Mouse (Mus musculus) midbrain, embryonic 15.5 days (tissue): ENCODE results near the gene Acd. TPM values are rescaled to one million over a fixed set of nuclear protein-coding genes. Genes with fewer than 3 reads are reported as not detected.

ENCODE experiments used
- ATAC-seq: fragments of 200-750 bp; cut with Nextera tagmentation; replicated peaks from 2 replicates; pipeline ENCODE4 v1.8.0; 2017; ENCODE audit warnings: moderate TSS enrichment
- H3K27ac ChIP-seq: fragments of 300-500 bp; sonication (generic); 2 replicates; pipeline ENCODE4 v1.5.1; 2015; ENCODE audit warnings: mild to moderate bottlenecking, inconsistent platforms
- H3K27me3 ChIP-seq: fragments of 300-500 bp; sonication (generic); replicated peaks from 2 replicates; pipeline ENCODE4 v1.6.1; 2015; ENCODE audit warnings: inconsistent platforms
- H3K36me3 ChIP-seq: fragments of 300-500 bp; sonication (generic); replicated peaks from 2 replicates; pipeline ENCODE4 v1.6.1; 2015; ENCODE audit warnings: inconsistent platforms
- H3K4me1 ChIP-seq: fragments of 300-500 bp; sonication (generic); 2 replicates; pipeline ENCODE4 v1.6.1; 2015; ENCODE audit warnings: inconsistent platforms
- H3K4me2 ChIP-seq: fragments of 300-500 bp; sonication (generic); 2 replicates; pipeline ENCODE4 v1.6.1; 2015; ENCODE audit warnings: inconsistent platforms, mild to moderate bottlenecking, moderate library complexity
- H3K4me3 ChIP-seq: fragments of 300-500 bp; sonication (generic); 2 replicates; pipeline ENCODE4 v1.5.1; 2015; ENCODE audit warnings: mild to moderate bottlenecking, inconsistent platforms
- H3K9ac ChIP-seq: fragments of 300-500 bp; sonication (generic); 2 replicates; pipeline ENCODE4 v1.6.1; 2015; ENCODE audit warnings: mild to moderate bottlenecking, inconsistent platforms
- H3K9me3 ChIP-seq: fragments of 300-500 bp; sonication (generic); 2 replicates; pipeline ENCODE4 v1.6.1; 2016; ENCODE audit warnings: inconsistent platforms
- WGBS: fragments of 180-500 bp; shearing (Covaris S2); methylation state at CpG from one replicate; pipeline ENCODE4 v1.1.7; 2015; ENCODE audit warnings: mixed read lengths; 5-methylcytosine and 5-hydroxymethylcytosine counted together
- polyA plus RNA-seq: library from polyadenylated mRNA; unstranded; fragments of >200 nt; fragmentation: Nextera tagmentation; extraction: Ambion mirVana; gene quantifications from 2 replicates; pipeline ENCODE4 v1.2.1, GENCODE M21; 2015

Gene Acd
- polyA plus RNA-seq, 1 experiment from 2014 or later: 106 TPM

DNA sequence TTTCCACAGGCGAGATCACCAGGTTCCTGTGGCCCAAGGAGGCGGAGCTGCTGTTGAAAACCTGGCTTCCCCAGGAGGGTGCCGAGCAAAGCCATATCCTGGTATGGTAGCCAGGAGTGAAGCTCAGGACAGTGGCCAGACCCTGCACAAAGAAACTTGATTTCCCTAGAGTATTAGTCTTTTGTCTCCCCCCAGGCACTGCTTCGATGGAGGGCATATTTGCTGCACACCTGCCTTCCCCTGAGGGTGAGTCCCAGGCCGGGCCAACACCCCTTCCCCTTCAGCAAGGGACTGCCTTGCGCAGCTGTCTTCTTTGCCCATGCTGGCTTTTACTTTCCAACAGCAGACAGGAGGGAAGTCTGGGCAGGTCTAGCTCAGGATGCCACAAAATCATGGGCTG lies 14.4 kb downstream of the Acd start:
- H3K27me3 ChIP-seq: no peaks in the 10 kb centered on the region
- no peaks in the 10 kb centered on the region for H3K4me1 ChIP-seq
- no peak overlapping the region for H3K27ac ChIP-seq
- H3K36me3 ChIP-seq: peaks cover 23% of the 10 kb centered on the region; the same call in 1 of the 2 replicates
- no peak overlapping the region for H3K4me2 ChIP-seq
- H3K9me3 ChIP-seq: no peaks in the 10 kb centered on the region
- no peak overlapping the region for H3K9ac ChIP-seq
- H3K4me3 ChIP-seq: no peak overlapping the region
- WGBS: 59% methylated on average over 6 of the region's 6 CpGs
- ATAC-seq: no peak

GRCm38 (mm10) chr8:105685796-105686308 lies 15.1 kb downstream of the Acd start, which contains the start of gene Carmil2:
Gene Carmil2, plus strand, starts transcription at chr8:105686274.
- H3K4me3 ChIP-seq: no peak within 1 kb of the TSS
- H3K4me2 ChIP-seq: 0 out of 2 replicates have a peak within 1 kb of the TSS, but pooled peaks have one; percentile 7
- peaks cover 30% of the 10 kb centered on the region; the same call in 1 of the 2 replicates for H3K36me3 ChIP-seq
- WGBS: 13% methylated on average over 26 of the region's 26 CpGs
- no peaks in the 10 kb centered on the region for H3K4me1 ChIP-seq
- no peak within 1 kb of the TSS for H3K9ac ChIP-seq
- H3K27ac ChIP-seq: no peak within 1 kb of the TSS
- peak; percentile 31; the same call in 1 of the 2 replicates for ATAC-seq
- no peaks in the 10 kb centered on the region for H3K9me3 ChIP-seq
- no peaks in the 10 kb centered on the region for H3K27me3 ChIP-seq

- no peak for ATAC-seq
- H3K9me3 ChIP-seq: no peaks in the 10 kb centered on the region
- no peaks in the 10 kb centered on the region for H3K27me3 ChIP-seq
- no peak overlapping the region for H3K27ac ChIP-seq
- H3K4me1 ChIP-seq: no peaks in the 10 kb centered on the region
- 78% methylated on average over 7 of the region's 7 CpGs for WGBS
- H3K9ac ChIP-seq: no peak overlapping the region
- peaks cover 35% of the 10 kb centered on the region; the same call in 1 of the 2 replicates for H3K36me3 ChIP-seq
- no peak overlapping the region for H3K4me3 ChIP-seq
- H3K4me2 ChIP-seq: no peak overlapping the region
These were observed 15.6 kb downstream of the Acd start for GRCm38 (mm10) chr8:105685325-105685724.

DNA sequence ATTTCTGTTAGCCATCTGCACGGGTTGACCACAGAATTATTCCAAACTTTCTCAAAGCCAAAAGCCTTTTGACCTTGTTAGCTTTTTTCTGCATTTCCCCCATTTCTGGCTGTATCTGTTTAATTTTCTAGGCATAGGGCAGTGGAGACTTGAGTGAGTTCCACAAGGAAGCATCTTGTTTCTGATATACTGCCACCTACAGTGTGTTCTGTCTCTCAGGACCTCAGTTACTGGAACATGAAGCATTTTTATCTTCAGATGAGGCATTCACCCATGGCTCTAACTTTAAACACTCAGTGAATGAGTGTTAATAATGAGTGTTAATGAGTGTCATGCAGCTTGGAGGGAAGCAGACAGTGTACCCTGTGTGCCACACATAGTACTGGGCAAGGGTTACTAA lies 23.0 kb downstream of the Acd start:
- H3K4me3 ChIP-seq: no peak overlapping the region
- no peaks in the 10 kb centered on the region for H3K4me1 ChIP-seq
- no peaks in the 10 kb centered on the region for H3K27me3 ChIP-seq
- H3K9ac ChIP-seq: no peak overlapping the region
- H3K4me2 ChIP-seq: no peak overlapping the region
- no peak for ATAC-seq
- H3K9me3 ChIP-seq: no peaks in the 10 kb centered on the region
- no peak overlapping the region for H3K27ac ChIP-seq
- 95% methylated on average over 1 of the region's 1 CpGs for WGBS
- peaks cover 71% of the 10 kb centered on the region for H3K36me3 ChIP-seq

DNA sequence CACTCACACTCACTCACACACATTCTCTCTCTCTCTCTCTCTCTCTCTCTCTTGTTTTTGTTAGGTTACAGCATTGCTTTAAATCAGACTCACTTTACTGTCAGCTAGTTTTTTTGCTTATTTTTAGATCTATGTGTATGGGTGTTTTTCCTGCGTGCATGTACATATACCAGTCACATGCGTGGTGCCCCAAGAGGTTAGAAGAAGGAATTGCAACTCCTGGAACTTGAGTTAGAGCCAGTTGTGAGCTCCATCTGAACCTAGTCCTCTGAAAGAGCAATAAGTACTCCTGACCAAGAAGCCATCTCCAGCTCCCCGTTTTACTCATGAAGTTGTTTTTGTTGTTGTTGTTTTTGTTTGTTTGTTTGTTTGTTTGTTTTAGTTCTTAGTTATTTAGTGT lies 39.7 kb downstream of the Acd start:
- H3K4me2 ChIP-seq: no peak overlapping the region
- WGBS: 82% methylated on average over 3 of the region's 3 CpGs
- H3K27me3 ChIP-seq: no peaks in the 10 kb centered on the region
- peaks cover 14% of the 10 kb centered on the region; the same call in 1 of the 2 replicates for H3K36me3 ChIP-seq
- H3K4me3 ChIP-seq: no peak overlapping the region
- H3K4me1 ChIP-seq: no peaks in the 10 kb centered on the region
- no peaks in the 10 kb centered on the region for H3K9me3 ChIP-seq
- no peak for ATAC-seq
- H3K27ac ChIP-seq: no peak overlapping the region
- no peak overlapping the region for H3K9ac ChIP-seq

DNA sequence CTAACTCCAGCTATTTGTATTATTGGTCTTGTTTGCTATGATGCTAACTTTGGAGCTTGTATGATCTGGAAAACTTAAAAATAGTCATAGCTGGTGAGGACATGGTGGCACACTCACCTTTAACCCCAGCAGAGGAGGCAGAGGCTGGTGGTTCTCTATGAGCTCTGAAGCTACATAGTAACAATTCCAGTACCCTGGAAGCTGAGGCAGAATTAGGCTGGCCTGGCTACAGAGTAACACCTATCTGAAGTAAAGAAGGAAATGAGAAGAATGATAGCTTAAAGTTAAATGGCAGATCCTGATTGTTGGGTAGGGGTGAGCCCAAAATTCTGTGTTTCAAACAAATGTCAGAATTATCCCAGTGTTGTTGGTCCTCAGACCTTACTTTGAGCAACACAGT lies 43.3 kb downstream of the Acd start:
- Histone ChIP-seq H3K27me3 (no peaks in the 10 kb centered on the region), H3K4me3 (no peak overlapping the region), H3K36me3 (no peaks in the 10 kb centered on the region), H3K9me3 (no peaks in the 10 kb centered on the region), H3K9ac (no peak overlapping the region), H3K27ac (no peak overlapping the region), H3K4me1 (no peaks in the 10 kb centered on the region), H3K4me2 (no peak overlapping the region)
- no peak for ATAC-seq

GRCm38 (mm10) chr8:105648929-105649328 lies 52.0 kb downstream of the Acd start:
- H3K9ac ChIP-seq: no peak overlapping the region
- H3K36me3 ChIP-seq: peaks cover 14% of the 10 kb centered on the region; the same call in 1 of the 2 replicates
- WGBS: 95% methylated on average over 1 of the region's 1 CpGs
- H3K27me3 ChIP-seq: no peaks in the 10 kb centered on the region
- no peak overlapping the region for H3K27ac ChIP-seq
- H3K4me2 ChIP-seq: no peak overlapping the region
- H3K9me3 ChIP-seq: no peaks in the 10 kb centered on the region
- H3K4me1 ChIP-seq: no peaks in the 10 kb centered on the region
- no peak for ATAC-seq
- H3K4me3 ChIP-seq: no peak overlapping the region

Other genes with a start within 250 kb of the Acd start
- 125 and 127 TPM in 2 replicates for gene Tppp3, start 229.6 kb downstream of the Acd start, polyA plus RNA-seq
- gene Zdhhc1, start 204.2 kb downstream of the Acd start, polyA plus RNA-seq: 36.5 and 39.9 TPM in 2 replicates
- 4.7 and 4.9 TPM in 2 replicates for gene Hsd11b2, start 182.3 kb downstream of the Acd start, polyA plus RNA-seq
- 234 and 240 TPM in 2 replicates for gene Atp6v0d1, start 135.1 kb downstream of the Acd start, polyA plus RNA-seq
- 35.4 and 36.5 TPM in 2 replicates for gene Ripor1, start 95.8 kb downstream of the Acd start, polyA plus RNA-seq
- gene Ctcf, start 64.5 kb downstream of the Acd start, polyA plus RNA-seq: 108 and 129 TPM in 2 replicates
- gene Agrp, start 63.7 kb downstream of the Acd start, polyA plus RNA-seq: 1.0 and 1.1 TPM in 2 replicates
- 24.9 and 25.6 TPM in 2 replicates for gene Carmil2, start 14.8 kb downstream of the Acd start, polyA plus RNA-seq
- gene Pard6a, start within 50 bp of the Acd start, polyA plus RNA-seq: 51.6 and 51.8 TPM in 2 replicates
- gene 4933405L10Rik, start 6.6 kb upstream of the Acd start, polyA plus RNA-seq: 0.28 and 0.43 TPM in 2 replicates
- gene Enkd1, start 7.1 kb upstream of the Acd start, polyA plus RNA-seq: 12.9 and 16.1 TPM in 2 replicates
- 90.3 and 100 TPM in 2 replicates for gene Gfod2, start 57.6 kb upstream of the Acd start, polyA plus RNA-seq
- 11.8 and 13.6 TPM in 2 replicates for gene Ranbp10, start 126.2 kb upstream of the Acd start, polyA plus RNA-seq
- 0.64 and 1.0 TPM in 2 replicates for gene Tsnaxip1, start 126.6 kb upstream of the Acd start, polyA plus RNA-seq
- gene Cenpt, start 152.2 kb upstream of the Acd start, polyA plus RNA-seq: 55.2 and 58.7 TPM in 2 replicates
- 56.2 and 58.6 TPM in 2 replicates for gene Thap11, start 154.0 kb upstream of the Acd start, polyA plus RNA-seq
- gene Nutf2, start 159.5 kb upstream of the Acd start, polyA plus RNA-seq: 148 and 152 TPM in 2 replicates
- gene Edc4, start 179.8 kb upstream of the Acd start, polyA plus RNA-seq: 52.9 and 61.9 TPM in 2 replicates
- 0.30 TPM in 1 of 2 replicates, not detected in the other for gene Nrn1l, start 192.5 kb upstream of the Acd start, polyA plus RNA-seq
- gene Pskh1, start 199.3 kb upstream of the Acd start, polyA plus RNA-seq: 11.6 and 13.7 TPM in 2 replicates
- gene Ctrl, start 232.8 kb upstream of the Acd start, polyA plus RNA-seq: 5.4 and 5.5 TPM in 2 replicates
- gene Psmb10, start 237.3 kb upstream of the Acd start, polyA plus RNA-seq: 64.3 and 65.3 TPM in 2 replicates
- gene Lcat, start 242.3 kb upstream of the Acd start, polyA plus RNA-seq: 1.6 and 2.0 TPM in 2 replicates